Mouse (Mus musculus): ENCODE data around the gene Srf.

Srf gene

GRCm38 (mm10) chr17:46511059-46511710 is 44.8 kb downstream of the Srf start:
- ChIA-PET CTCF (interaction anchor here (0.6 to 2.0 kb wide), 32 partner anchors 8 to 379 kb away, joined by 3 to 12 read pairs (median 4); partner anchors contain the start of genes Crip3 (in 2 of the 4), Slc22a7 (in 2 of the 4), Abcc10 (in 1 of the 4) and Dnph1 (in 1 of the 4)), POLR2A (interaction anchor here in 3 of 4 experiments (0.7 to 1.7 kb wide), 10 partner anchors 10 to 267 kb away, joined by 3 to 8 read pairs (median 3); partner anchors contain the start of genes Dnph1 (in 3 of the 3) and Slc22a7 (in 1 of the 3))

- POLR2A ChIA-PET = interaction anchor here in 1 of 4 experiments (1.1 to 2.5 kb wide), 4 partner anchors 9 to 19 kb away, joined by 3 to 9 read pairs (median 4); partner anchors contain the start of gene Dnph1
- CTCF ChIA-PET = interaction anchor here in 1 of 4 experiments (1.4 to 1.9 kb wide), 2 partner anchors 17 to 68 kb away, joined by 4 to 7 read pairs; partner anchors contain the start of gene Slc22a7
These were observed 50.4 kb downstream of the Srf start for GRCm38 (mm10) chr17:46505617-46506016.

GRCm38 (mm10) chr17:46503847-46504638 is 51.9 kb downstream of the Srf start:
- ChIA-PET CTCF (interaction anchor here in 1 of 4 experiments (0.8 to 1.4 kb wide), 5 partner anchors 8 to 221 kb away, joined by 3 to 4 read pairs (median 3); no protein-coding TSS in a partner anchor), POLR2A (interaction anchor here in 2 of 4 experiments (0.6 to 2.5 kb wide), 11 partner anchors 7 to 930 kb away, joined by 3 to 9 read pairs (median 3); partner anchors contain the start of genes Crip3 (in 1 of the 2), Dnph1 (in 1 of the 2) and Ppp2r5d (in 1 of the 2))

- POLR2A ChIA-PET = interaction anchor here in 2 of 4 experiments (0.9 to 1.8 kb wide), 3 partner anchors 16 to 115 kb away, joined by 3 to 5 read pairs (median 4); partner anchors contain the start of genes Slc22a7 (in 1 of the 2) and Ttbk1 (in 1 of the 2)
- CTCF ChIA-PET = interaction anchor here in 3 of 4 experiments (0.6 to 1.4 kb wide), 4 partner anchors 8 to 22 kb away, joined by 3 to 5 read pairs (median 4); no protein-coding TSS in a partner anchor
These were observed 53.2 kb downstream of the Srf start for GRCm38 (mm10) chr17:46502775-46503174.
